Mouse (Mus musculus) fibroblast of lung, adult 2 months (primary cell): ENCODE results near the gene Hif3a.

Experiments
- DNase-seq: peaks from one replicate; pipeline ENCODE4 v3.0.0-alpha.2; 2011; ENCODE audit warnings: low read depth

The Hif3a gene

DNA sequence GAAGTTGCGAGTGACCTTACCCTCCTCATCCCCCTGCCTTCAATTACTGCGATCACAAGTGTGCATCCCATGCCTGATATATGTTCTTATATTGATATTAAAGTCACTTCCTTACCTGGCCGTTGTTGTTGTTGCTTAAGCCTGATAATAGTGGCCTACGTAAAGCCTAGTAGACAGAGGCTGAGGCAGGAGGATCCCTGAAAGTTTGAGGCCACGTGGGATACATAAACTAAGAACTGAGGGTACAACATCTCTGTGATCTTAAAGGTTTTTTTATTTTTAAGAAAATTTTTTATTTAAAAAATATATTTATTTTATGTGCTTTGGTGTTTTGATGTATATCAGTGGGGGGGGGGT, 69.8 kb downstream of the Hif3a start, which contains the start of gene Ccdc8:
TSS of gene Ccdc8 (plus strand) at position 258 of the 357 bp plus-strand sequence.
- no peak for DNase-seq

DNA sequence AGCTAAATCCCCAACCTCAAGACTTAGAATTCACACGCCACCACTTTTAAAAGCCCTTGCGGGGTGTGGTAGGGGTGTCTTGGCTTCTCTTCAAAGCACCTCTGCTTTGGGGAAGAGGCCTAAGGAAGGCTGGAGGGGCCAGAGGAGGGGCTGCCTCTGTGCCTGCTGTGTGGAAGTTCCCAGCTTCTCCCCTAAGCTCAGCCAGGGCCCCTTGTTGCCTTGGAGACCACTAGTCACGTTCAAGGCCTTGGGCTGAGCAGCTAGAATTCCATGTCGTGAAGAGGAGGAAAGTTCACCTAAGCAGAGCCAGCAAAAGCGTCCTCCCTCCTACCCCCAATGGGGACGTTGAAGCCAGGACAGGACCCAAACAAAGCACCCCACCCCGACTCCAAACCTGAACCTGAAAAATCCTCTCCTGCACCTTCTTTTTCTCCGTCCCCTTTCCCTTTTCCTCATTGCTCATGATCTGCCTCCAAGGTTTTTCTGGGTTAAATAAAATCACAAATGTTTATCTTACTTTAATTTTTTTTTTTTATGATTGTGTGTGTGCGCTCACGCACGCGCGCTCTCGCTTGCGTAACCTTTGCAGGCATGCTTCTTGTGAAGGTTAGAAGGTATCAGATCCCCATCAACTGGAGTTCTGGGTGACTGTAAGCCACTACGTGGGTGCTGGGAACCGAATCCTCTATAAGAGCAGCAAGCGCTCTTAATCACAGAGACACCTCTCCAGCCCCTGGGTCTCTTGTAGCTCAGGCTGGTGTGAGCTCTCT, 70.4 kb downstream of the Hif3a start:
- no peak for DNase-seq

DNA sequence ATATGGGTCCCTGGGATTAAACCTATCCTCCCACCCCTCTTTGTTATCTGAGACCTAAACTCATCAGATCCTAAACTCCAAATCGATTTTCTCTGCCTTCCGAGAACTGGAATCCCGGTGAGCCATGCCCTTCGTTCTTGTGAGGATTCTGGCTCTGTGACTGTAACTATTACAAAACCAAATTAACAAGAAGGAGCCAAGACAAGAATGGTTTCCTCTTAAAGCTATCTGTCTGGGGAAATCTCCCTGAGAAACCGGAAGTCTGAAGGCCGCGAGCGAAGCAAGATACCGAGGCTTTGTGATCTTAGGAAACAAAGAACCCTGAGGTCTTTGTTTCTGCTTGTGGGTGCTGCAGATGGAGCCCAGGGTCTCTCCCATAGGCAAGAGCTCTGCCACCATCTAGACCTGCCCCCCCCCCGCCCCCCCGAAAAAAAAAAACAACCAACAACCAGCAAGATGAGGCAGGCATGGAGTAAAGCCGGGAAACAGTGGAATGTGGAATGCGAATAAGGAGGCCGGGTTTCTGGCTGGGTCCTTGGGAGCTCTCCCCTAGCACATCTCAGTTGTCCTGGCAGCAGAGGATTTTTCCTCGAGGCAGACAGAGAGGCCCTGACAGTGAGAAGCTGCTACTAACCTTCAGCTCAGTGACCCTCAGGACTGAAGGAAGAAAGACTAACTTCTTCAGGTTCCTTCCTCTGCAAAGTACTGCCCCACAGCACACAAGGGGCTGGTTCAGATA, 72.1 kb downstream of the Hif3a start:
- no peak for DNase-seq

DNA sequence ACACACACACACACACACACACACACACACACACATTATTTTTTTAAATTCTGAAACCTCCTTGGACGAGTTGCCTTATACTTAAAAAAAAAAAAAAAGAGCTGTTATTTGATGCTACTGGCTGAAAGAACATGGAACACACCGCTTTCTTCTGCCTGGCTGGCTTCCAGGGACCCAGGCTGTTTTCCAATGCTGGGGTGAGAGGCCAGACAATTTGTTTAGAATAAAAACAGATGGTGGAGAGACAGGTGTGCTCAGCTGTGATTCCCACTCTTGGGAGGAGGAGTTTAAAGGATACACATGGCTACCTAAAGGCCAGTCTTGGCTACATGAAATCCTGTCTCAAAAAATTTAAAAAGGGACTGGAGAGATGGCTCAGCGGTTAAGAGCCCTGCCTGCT, 73.8 kb downstream of the Hif3a start:
- DNase-seq: no peak

DNA sequence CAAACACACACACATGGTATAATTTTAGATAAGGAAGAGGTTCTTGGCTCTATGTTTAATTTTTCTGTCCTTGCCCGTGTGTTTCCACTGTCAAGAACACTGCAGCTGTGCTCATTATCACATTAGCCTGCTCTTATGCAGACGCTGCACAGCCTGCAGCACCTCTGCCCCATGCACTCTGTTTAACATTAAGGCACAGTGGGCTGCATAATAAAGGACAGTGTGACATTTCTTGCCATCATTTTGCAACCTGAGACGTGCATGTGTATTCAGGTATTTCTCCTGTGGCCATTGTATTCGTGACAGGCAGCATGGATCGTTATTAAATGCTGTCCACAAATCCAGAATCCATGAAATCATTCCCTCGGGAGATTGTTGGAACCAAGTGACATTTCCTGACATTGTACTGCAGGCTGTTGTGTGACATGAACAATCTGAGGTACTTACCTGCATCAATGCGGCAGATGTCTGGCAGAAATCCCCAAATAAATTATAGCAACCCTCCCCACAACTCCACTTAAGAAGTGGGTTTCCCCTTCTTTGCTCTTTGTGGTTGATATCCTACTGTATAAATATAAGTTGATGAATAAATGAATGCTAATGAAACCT, 74.6 kb downstream of the Hif3a start:
- DNase-seq: no peak

DNA sequence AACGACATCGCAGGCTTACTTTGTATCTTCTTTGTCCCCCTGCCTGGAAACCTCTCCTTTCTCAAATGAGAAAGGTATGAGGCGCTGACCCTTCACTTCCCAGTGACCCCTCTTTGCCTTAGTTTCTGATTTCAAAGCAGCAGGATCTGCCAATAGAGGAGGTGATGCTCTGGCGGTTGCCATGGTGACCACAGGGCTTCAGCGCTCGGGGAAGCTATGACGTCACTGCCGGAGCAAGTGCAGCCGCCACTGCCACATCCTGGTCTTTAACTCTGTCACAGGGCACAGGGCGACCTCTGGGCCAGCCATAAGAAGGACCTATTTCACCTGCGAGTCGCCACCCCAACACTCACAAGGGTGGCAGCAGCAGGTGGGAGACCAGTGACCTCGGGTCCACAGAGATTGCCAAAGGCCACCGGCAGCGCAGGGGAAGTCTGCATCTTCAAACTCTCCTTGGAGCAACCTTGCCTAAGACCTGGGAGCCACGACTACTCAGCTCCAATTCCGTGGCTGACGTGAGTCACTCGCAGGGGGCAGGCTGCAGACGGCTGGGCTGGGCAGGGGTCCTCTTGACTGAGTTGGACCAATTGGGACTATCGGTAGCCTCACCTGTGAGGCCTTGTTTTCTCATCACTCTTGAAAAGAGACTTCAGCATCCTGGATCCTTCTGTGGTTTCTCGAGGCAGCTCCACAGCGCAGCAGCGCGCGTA, 79.2 kb downstream of the Hif3a start, which contains the start of gene Gm42372:
TSS of gene Gm42372 (plus strand) at position 228 of the 710 bp plus-strand sequence.
- DNase-seq: no peak
